Mouse (Mus musculus): ENCODE results near the gene Relb.

The Relb gene

GRCm38 (mm10) chr7:19580634-19581033 lies 48.6 kb downstream of the Relb start:
- no peak for DNase-seq (ENCODE audit: low spot score)

DNA sequence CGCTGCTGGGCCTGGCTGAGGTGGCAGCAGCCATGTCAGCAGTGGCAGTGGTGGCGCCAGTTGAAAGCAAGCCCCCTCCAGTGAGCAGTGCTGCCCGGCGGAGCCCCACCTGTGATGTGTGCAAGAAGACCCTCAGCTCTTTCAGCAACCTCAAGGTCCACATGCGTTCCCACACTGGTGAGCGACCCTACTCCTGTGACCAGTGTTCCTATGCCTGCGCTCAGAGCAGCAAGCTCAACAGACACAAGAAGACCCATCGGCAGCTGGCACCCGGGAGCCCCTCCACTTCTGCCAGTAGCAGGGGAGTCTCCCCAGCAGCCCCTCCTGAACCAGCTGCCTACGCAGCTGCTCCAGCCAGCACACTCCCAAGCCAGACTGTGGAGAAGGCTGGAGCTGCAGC lies 49.5 kb downstream of the Relb start:
- no peak for DNase-seq (ENCODE audit: low spot score)

GRCm38 (mm10) chr7:19578436-19578835 lies 50.8 kb downstream of the Relb start:
- DNase-seq (ENCODE audit: low spot score): no peak

- DNase-seq (ENCODE audit: low spot score): no peak
Observed at GRCm38 (mm10) chr7:19577877-19578414, 51.3 kb downstream of the Relb start.

DNA sequence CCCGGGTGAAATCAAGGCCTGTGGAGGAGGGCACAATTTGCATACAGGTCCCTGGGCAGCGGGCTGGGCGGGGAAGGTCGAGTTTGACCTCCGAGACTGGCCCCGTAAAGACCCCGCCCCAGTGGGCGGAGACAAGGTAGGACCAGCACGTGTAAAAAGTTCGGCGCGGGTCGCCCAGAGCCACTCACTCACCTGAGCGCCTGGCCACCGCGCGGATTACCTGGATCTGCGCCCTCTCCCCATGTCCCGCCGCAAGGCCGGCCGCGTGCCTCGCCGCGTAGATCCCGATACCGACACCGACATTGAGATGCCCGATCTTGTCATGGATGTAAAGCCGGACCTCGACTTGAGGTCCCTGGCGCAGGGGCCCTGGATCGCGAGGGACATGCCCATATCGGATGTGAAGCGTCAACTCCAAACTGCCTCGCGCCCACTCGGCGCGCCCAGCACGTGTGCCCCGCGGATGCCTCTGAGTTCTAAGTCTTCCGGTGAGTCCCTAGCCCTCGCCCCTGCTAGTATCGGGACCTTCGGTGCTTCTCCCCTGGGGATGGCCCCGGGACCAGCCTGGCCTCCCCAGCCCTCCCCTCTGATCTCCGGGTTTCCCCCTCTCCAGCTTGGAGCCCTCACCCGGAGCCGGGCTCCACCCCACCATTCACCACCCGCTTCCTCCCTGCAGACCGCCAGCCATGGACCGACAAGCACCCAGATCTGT lies 51.9 kb downstream of the Relb start, which contains the start of the genes Zfp296 and Gemin7:
Gene Zfp296 (plus strand): TSS at position 147 of the 712 bp plus-strand sequence.
Gene Gemin7 (minus strand): TSS at position 455 of the 712 bp plus-strand sequence.
- DNase-seq (ENCODE audit: low spot score): no peak

DNA sequence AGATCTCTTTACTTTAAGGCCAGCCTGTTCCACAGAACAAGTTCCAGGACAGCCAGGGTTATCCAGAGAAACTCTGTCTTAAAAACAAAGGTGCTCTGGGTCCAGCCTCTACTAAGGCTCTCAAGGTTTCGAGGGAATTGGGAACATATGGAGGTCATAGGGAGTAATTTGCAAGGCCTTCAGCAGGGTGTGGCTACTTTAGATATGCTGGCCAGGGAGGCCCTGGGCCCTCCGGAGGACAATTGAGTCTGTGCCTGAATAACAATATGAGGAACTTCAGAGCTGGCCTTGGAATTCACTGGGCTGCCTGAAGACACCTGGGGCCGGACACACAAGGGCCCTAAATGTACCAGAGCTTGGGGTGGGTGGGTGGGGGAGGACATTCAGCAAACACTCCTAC lies 53.7 kb downstream of the Relb start:
- no peak for DNase-seq (ENCODE audit: low spot score)

GRCm38 (mm10) chr7:19573776-19574140 lies 55.5 kb downstream of the Relb start:
- DNase-seq (ENCODE audit: low spot score): no peak

DNA sequence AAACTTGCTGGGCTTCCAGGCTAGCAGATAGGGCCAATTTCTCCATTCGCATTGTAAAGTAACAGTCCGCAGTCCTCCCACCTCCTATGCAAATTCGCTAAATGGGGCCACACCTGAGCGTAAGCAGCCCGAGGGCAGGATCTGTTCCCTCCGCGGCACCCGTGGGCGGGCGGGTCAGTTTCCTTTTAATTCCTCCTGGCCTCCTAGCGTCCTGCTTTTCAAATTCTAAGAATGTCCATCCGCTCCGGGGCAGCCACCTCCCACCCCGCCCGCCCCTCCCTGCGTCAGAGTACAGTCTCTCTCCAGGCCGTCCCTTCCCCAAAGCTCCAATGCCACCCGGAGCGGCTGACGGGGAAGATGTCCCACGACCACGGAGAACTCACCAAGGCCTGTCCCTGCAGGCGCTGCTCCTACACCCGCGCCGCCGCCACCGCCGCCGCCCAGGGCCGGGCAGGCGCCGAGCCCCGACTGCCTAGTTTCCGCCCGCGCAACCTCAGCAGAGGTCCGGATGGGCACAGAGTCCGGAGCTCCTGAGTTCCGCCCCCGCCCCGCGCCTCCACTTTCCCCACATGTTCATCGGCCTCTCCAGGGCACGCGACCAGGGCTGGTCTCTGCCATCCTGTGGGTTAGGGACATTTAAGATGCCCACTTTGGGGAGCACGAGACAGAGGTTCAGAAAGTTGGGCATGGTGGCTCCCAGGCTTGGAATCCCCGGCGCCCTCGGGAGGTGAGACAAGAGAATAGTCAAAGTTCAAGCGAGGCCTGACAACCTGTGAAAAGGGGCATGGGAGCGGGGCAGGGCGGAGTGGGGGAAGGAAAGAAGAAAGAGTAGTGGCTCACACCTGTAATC lies 56.1 kb downstream of the Relb start:
- DNase-seq (ENCODE audit: low spot score): peak; percentile 57

DNA sequence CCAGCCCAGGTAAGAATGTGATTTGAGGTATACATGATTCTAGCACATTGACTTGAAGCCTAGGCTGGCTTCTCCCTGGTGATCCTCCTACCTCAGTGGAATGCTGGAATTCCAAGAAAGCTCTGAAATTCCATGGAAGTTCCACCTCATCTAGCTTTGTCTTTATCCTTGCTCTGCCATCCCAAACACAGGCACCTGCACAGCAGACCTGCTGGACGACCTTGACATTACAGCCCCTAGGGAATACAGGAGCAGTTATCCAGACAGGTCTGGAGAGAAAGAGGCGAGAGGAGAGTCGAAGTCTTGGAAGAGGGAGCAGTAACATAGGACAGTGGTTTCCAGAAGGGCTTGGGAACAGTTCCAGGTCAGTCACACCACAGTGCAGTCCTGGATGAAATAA lies 59.6 kb downstream of the Relb start:
- no peak for DNase-seq (ENCODE audit: low spot score)

DNA sequence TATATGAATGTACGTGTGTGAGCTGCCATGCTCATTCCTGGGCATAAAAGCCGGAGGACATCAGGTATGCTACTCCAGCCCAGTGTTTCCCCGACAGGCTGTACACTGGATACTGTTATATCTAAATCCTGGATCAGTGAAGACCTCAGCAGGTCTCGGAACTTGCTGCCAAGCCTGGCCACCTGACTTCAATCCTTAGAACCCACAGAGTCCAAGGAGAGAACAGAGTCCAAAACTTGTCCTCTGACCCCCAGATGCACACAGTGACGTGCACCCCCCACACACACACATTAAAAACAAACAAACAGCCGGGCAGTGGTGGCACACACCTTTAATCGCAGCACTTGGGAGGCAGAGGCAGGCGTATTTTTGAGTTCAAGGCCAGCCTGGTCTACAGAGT lies 61.8 kb downstream of the Relb start:
- no peak for DNase-seq (ENCODE audit: low spot score)

DNA sequence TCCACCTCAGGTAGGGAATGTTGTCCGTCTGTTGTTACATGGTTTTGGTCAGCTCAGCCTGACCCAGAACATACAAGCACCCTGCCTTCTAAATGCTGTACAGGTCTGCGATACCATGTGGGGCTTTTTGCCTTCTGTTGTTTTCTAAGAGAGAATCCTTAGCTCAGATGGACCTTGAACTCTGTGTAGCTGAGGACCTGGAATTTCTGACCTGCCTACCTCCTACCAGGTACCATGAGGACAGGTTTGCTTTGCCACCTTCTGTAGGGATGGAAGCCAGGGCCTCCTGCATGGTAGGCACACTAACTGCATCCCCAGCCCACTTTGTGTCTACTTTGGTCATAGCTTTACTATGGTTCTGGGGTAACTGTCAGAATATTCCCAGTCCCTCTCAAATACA lies 63.4 kb downstream of the Relb start:
- DNase-seq (ENCODE audit: low spot score): no peak

GRCm38 (mm10) chr7:19564455-19564854 lies 64.8 kb downstream of the Relb start:
- DNase-seq (ENCODE audit: low spot score): no peak

DNA sequence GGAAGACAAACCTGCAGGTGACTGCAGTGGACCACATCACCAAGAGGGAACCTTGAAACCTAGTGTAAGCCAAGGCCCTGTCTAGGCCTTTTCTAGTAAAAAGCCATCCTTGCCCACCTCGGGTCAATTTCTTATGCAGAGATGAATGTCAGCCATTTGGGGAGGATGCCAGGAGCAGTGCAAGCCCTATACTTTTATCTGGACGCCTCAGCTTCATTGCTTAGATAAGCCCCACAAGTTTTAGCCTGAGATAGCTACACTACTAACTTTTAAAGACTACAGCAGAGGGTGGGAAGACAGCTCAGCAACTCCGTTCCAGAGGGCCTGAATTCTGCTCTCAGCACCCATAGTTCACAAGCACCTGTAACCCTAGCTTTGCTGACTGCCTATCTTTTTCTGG lies 65.4 kb downstream of the Relb start:
- no peak for DNase-seq (ENCODE audit: low spot score)

DNA sequence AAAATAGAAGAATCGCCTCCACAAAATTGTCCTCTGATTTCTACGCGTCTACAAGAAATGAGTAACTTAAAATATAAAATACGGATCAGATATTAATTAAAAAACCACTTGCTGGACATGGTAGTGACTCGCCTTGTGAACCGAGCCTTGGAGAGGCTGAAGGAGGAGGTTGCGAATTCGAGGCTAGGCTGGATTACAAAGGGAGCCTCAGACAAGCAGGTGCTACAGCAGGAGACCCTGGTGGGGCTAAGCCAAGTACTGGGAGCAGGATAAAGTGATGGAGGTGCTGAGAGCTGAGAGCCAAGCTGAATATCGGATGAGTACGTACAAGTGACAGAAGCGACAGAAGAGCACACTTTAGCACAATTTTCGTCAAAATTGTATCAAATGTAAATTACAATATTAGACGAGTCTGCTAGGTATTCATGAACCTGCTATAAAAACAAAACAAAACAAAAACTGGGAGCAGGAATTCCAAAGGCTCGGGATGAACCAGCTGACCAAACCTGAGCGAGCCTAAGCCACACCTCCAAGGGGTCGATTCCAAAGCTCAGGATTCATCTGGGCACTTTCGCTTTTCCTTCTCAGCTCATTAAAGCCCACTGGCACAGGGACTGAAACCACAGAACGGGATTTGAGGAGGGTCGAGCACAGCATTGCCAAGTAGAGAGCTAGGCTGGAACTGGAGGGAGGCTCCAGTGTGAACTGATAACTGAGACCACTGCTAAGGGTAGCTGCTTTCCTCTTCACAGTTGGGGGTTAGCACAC lies 66.4 kb downstream of the Relb start, which contains the start of gene Ppp1r37:
Gene Ppp1r37 (minus strand): TSS at position 434 of the 768 bp plus-strand sequence.
- DNase-seq (ENCODE audit: low spot score): no peak

DNA sequence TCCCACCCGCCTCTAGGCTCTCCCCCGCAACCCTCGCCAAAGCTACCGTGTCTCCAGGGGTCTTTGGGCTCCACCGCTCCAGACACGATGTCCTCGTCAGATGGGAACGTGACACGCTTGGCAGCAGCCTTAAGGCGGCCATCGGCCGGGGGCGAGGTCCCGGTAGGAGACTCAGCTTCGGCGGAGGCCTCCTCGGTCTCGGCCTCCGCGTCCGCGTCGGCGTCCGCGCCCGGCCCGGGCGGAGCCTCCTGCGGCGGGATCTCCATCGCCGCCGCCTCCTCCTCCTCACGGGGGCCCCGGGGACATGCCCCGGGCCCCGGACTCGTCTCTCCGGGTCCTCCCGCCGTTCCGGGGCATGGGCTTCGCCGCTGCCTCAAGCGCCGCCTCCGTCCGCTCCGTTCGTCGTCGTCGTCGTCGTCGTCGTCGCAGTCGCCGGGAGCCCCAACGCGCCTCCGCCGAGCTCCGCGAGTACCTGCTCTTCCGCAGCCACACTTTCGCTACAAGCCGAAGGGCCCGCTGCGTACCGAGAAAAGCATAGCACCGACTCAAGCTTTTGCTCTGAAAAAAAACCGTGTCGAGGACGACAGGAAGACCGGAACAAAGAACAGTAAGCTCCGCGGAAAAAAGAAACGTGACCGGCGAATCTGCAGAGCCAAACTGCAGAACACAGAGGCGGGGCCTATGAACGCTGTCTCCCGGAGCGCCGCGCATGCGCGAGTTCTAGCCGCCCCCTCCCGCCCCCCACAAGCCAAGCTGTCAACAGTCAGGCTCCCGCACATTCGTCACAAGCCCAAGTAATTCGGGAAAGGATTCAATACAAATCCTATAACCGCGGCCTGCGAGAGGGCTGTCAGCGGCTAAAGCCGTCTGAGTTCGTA lies 67.2 kb downstream of the Relb start:
- peak; percentile 80 for DNase-seq (ENCODE audit: low spot score)

GRCm38 (mm10) chr7:19561431-19561764 lies 67.8 kb downstream of the Relb start:
- DNase-seq (ENCODE audit: low spot score): no peak

- DNase-seq (ENCODE audit: low spot score): no peak
Observed at GRCm38 (mm10) chr7:19560491-19561260, 68.6 kb downstream of the Relb start.

DNA sequence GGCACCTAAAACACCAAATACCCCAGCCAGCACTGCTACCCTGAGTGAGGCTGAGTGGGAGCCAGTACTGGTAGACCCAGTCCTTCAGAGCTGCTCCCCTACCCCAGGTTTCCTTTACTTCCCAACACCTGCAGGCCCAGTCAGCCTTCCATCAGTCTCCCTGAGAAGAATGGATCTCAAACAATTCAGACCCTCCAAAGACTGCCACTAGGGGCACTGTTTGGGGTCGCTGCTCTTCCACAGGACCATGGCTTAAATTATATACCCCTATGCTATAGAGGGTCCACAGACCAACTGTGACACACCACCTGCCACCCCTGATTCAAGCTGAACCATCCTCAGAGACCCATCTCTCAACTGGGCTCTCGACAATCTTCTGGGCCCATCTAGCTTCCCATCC lies 70.3 kb downstream of the Relb start:
- DNase-seq (ENCODE audit: low spot score): no peak

- DNase-seq (ENCODE audit: low spot score): no peak
Observed at GRCm38 (mm10) chr7:19557982-19558900, 71.0 kb downstream of the Relb start.
